Comparison of ENCODE assay signal across 28 mouse cellular contexts in the genomic region with DNA sequence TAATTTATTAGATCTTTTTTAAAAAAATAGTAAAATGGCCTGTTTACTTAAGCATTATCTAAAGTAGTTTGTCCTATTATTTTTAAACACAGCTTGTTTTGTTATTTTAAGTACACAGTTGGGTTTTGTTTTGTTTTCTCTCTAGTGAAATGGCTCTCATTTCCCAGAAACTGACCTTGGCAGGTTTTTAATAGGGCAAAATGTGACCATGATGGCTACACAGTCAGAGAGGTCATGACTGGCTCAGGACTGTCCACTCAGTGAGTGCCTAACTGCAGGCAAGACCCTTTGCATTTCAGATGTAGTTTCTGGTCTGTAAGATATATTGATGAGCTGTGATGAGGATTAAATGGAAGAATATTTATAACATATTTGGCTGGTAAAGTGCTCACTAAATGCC.
A peak's percentile ranks its signal among the peaks of the same experiment; 100 is the strongest.
DNase-seq lines count a peak whose midpoint lies in the region; ATAC-seq and TF ChIP-seq lines count a peak whose summit lies in the region.
"Had no signal": no experiment of that assay in that cellular context is flagged by ENCODE, and none has a peak within 500 bp of the region (broad histone marks: within the 10 kb centered on the region; RNA-seq: fewer than 3 reads in every experiment).

No protein-coding gene starts in this region.

- peak; percentile 26 for DNase-seq in adrenal gland, adult 2 months
- no peak for DNase-seq in adrenal gland, postnatal 14 days
- no peak for DNase-seq in heart, adult 2 months
- no peak for DNase-seq in heart, postnatal 10 days
- no peak for DNase-seq in layer of hippocampus, adult 2 months (ENCODE audit: low spot score in 2 of 2)
- DNase-seq in layer of hippocampus, adult 9-10 months (ENCODE audit: low spot score) = no peak
- peak; percentile 56 for DNase-seq in adipocyte (ENCODE audit: low spot score)
- DNase-seq: adrenal gland, adult 8-10 months; cerebellum, adult 11 months; cerebellum, adult 2 months; cerebellum, adult 9-11 months; cerebellum, postnatal 25 days; forebrain, postnatal 0 days; gastrocnemius, postnatal 36 days; heart, adult 18-20 months had no signal

- no peaks in the 10 kb centered on the region for H3K27me3 ChIP-seq in heart, adult 2 months (ENCODE audit: control insufficient read depth, insufficient read depth, low read length)
- H3K27me3 ChIP-seq: CH12.LX; embryonic facial prominence, embryonic 12.5 days; embryonic facial prominence, embryonic 15.5 days; heart, embryonic 13.5 days; hindbrain, embryonic 13.5 days; intestine, embryonic 15.5 days; Patski had no signal

- no peak for TF ChIP-seq EP300 in heart, adult 2 months (IDR thresholded peaks at IDR 0.05; ENCODE audit: insufficient read depth, low read depth, low read length)

- peaks cover 80% of the 10 kb centered on the region for H3K36me3 ChIP-seq in heart, adult 2 months (ENCODE audit: control insufficient read depth, insufficient read depth, low read length)
- H3K36me3 ChIP-seq: G1E; hindbrain, embryonic 10.5 days; intestine, embryonic 15.5 days had no signal

- no peak overlapping the region for H3K9ac ChIP-seq in heart, adult 2 months (ENCODE audit: low read depth, low read length)
- H3K9ac ChIP-seq: embryonic facial prominence, embryonic 12.5 days; embryonic facial prominence, embryonic 15.5 days; forebrain, postnatal 0 days; heart, embryonic 13.5 days; hindbrain, embryonic 13.5 days; intestine, embryonic 15.5 days had no signal

- H3K4me3 ChIP-seq in heart, adult 2 months = no peak overlapping the region
- H3K4me3 ChIP-seq in layer of hippocampus, adult 2 months = no peak overlapping the region
- H3K4me3 ChIP-seq: embryonic facial prominence, embryonic 12.5 days; embryonic facial prominence, embryonic 15.5 days; heart, embryonic 10.5 days; heart, embryonic 13.5 days; hindbrain, embryonic 10.5 days; hindbrain, embryonic 13.5 days; intestine, embryonic 15.5 days had no signal

- intact Hi-C loops in heart, adult 2 months (cut with DNase I) = no loop called here
- intact Hi-C loops in heart, postnatal 10 days (cut with DNase I) = no loop called here

- 0 out of 2 replicates have a peak, but pooled peaks cover 1% of the 10 kb centered on the region for H3K79me2 ChIP-seq in heart, adult 2 months (replicated peaks; ENCODE audit: control insufficient read depth, insufficient read depth, low read length)

- peaks cover 20% of the 10 kb centered on the region for H3K4me1 ChIP-seq in heart, adult 2 months (ENCODE audit: control insufficient read depth, insufficient read depth, low read length)
- H3K4me1 ChIP-seq: embryonic facial prominence, embryonic 15.5 days; heart, embryonic 10.5 days; hindbrain, embryonic 13.5 days; intestine, embryonic 15.5 days had no signal

- no peak for TF ChIP-seq POLR2A in heart, adult 2 months (IDR thresholded peaks at IDR 0.05; ENCODE audit: insufficient read depth, low read depth, low read length)

- peak overlapping the region; percentile 56 for H3K27ac ChIP-seq in heart, adult 2 months
- H3K27ac ChIP-seq in layer of hippocampus, adult 2 months = 0 out of 2 replicates have a peak overlapping the region, but pooled peaks have one; percentile 15
- H3K27ac ChIP-seq: embryonic facial prominence, embryonic 12.5 days; embryonic facial prominence, embryonic 15.5 days; heart, embryonic 10.5 days; heart, embryonic 13.5 days; hindbrain, embryonic 10.5 days; hindbrain, embryonic 13.5 days; intestine, embryonic 15.5 days had no signal

- no peak for ATAC-seq in granulocyte monocyte progenitor cell, adult 5-6 weeks (replicated peaks; ENCODE audit: poor library complexity, severe bottlenecking)
- ATAC-seq: forebrain, embryonic 14.5 days; forebrain, postnatal 0 days; hindbrain, embryonic 16.5 days; intestine, embryonic 15.5 days; Patski had no signal

- TF ChIP-seq CTCF in heart, adult 2 months (IDR thresholded peaks at IDR 0.05) = no peak
- no peak for TF ChIP-seq CTCF in layer of hippocampus, adult 2 months (conservative IDR thresholded peaks at IDR 0.05)

Comparison
In these comparisons a context has a peak if more than half of its experiments do, and no peak if none do; other contexts are left out.
1. DNase-seq: peak in adrenal gland, adult 2 months (single experiment) and adipocyte (single experiment); none in adrenal gland, postnatal 14 days (single experiment), heart, adult 2 months (0 of 2), heart, postnatal 10 days (0 of 2), layer of hippocampus, adult 2 months (0 of 2) and layer of hippocampus, adult 9-10 months (single experiment).